Mouse (Mus musculus) embryonic fibroblast, embryonic 13.5 days (primary cell): ENCODE data around the gene Stim1. TPM values are rescaled to one million over a fixed set of nuclear protein-coding genes. Genes with fewer than 3 reads are reported as not detected.
A peak's percentile ranks its signal among the peaks of the same experiment; 100 is the strongest.

Source experiments
- H3K27ac ChIP-seq: 2 replicates; pipeline ENCODE4 v1.5.1; 2012; ENCODE audit warnings: low read length, control low read depth, inconsistent platforms; ENCODE audit not compliant: insufficient read depth
- H3K4me1 ChIP-seq: 2 replicates; pipeline ENCODE4 v1.6.1; 2011; ENCODE audit warnings: low read length; ENCODE audit not compliant: control insufficient read depth, insufficient read depth
- H3K4me3 ChIP-seq: 2 replicates; pipeline ENCODE4 v1.5.1; 2011; ENCODE audit warnings: mild to moderate bottlenecking, control low read depth, low read length; ENCODE audit not compliant: insufficient read depth
- CTCF ChIP-seq: IDR thresholded peaks from 2 replicates; pipeline ENCODE4 v1.5.1; 2011; ENCODE audit warnings: mild to moderate bottlenecking, control low read depth, low read length, moderate library complexity, borderline replicate concordance; ENCODE audit not compliant: insufficient read depth
- POLR2A ChIP-seq: IDR thresholded peaks from 2 replicates; pipeline ENCODE4 v1.6.1; 2011; ENCODE audit warnings: low read depth, mild to moderate bottlenecking, control low read depth, low read length, moderate library complexity
- polyA plus RNA-seq: library from polyadenylated mRNA; stranded (reverse); fragments of >200 nt; gene quantifications from 2 replicates; pipeline ENCODE4 v1.2.4, GENCODE M21; 2011; ENCODE audit warnings: low read depth; ENCODE audit not compliant: missing spikeins, insufficient read length

The Stim1 gene
- polyA plus RNA-seq, 1 experiment: 27.6 TPM

GRCm38 (mm10) chr7:102317583-102318168 lies 50.1 kb downstream of the Stim1 start:
- Histone ChIP-seq H3K27ac (no peak overlapping the region), H3K4me1 (no peaks in the 10 kb centered on the region), H3K4me3 (no peak overlapping the region)
- TF ChIP-seq POLR2A (no peak), CTCF (no peak)

GRCm38 (mm10) chr7:102322137-102322536 lies 54.5 kb downstream of the Stim1 start:
- H3K27ac ChIP-seq: no peak overlapping the region
- no peak for TF ChIP-seq POLR2A
- TF ChIP-seq CTCF: no peak
- no peak overlapping the region for H3K4me3 ChIP-seq
- no peaks in the 10 kb centered on the region for H3K4me1 ChIP-seq

- no peaks in the 10 kb centered on the region for H3K4me1 ChIP-seq
- TF ChIP-seq POLR2A (no peak), CTCF (no peak)
- H3K4me3 ChIP-seq: no peak overlapping the region
- no peak overlapping the region for H3K27ac ChIP-seq
These were observed 58.7 kb downstream of the Stim1 start for GRCm38 (mm10) chr7:102326323-102326722.

- no peaks in the 10 kb centered on the region for H3K4me1 ChIP-seq
- TF ChIP-seq POLR2A (no peak), CTCF (no peak)
- H3K27ac ChIP-seq: no peak overlapping the region
- no peak overlapping the region for H3K4me3 ChIP-seq
These were observed 62.7 kb downstream of the Stim1 start for GRCm38 (mm10) chr7:102330270-102330669.

GRCm38 (mm10) chr7:102331476-102331875 lies 63.9 kb downstream of the Stim1 start:
- no peak overlapping the region for H3K27ac ChIP-seq
- no peak overlapping the region for H3K4me3 ChIP-seq
- no peak for TF ChIP-seq CTCF
- no peak for TF ChIP-seq POLR2A
- no peaks in the 10 kb centered on the region for H3K4me1 ChIP-seq

- Histone ChIP-seq H3K4me3 (no peak overlapping the region), H3K4me1 (no peaks in the 10 kb centered on the region), H3K27ac (no peak overlapping the region)
- no peak for TF ChIP-seq POLR2A
- no peak for TF ChIP-seq CTCF
These were observed 66.1 kb downstream of the Stim1 start for GRCm38 (mm10) chr7:102333741-102334140.

- H3K4me1 ChIP-seq: no peaks in the 10 kb centered on the region
- H3K27ac ChIP-seq: no peak overlapping the region
- H3K4me3 ChIP-seq: no peak overlapping the region
- no peak for TF ChIP-seq POLR2A
- TF ChIP-seq CTCF: no peak
These were observed 69.7 kb downstream of the Stim1 start for GRCm38 (mm10) chr7:102337326-102337725.

GRCm38 (mm10) chr7:102337898-102338297 lies 70.3 kb downstream of the Stim1 start:
- TF ChIP-seq POLR2A (no peak), CTCF (no peak)
- H3K4me3 ChIP-seq: no peak overlapping the region
- H3K27ac ChIP-seq: no peak overlapping the region
- H3K4me1 ChIP-seq: no peaks in the 10 kb centered on the region

- H3K27ac ChIP-seq: no peak overlapping the region
- H3K4me3 ChIP-seq: no peak overlapping the region
- H3K4me1 ChIP-seq: no peaks in the 10 kb centered on the region
- TF ChIP-seq CTCF (no peak), POLR2A (no peak)
These were observed 71.3 kb downstream of the Stim1 start for GRCm38 (mm10) chr7:102338956-102339355.

GRCm38 (mm10) chr7:102345893-102346292 lies 78.3 kb downstream of the Stim1 start:
- no peak for TF ChIP-seq CTCF
- TF ChIP-seq POLR2A: no peak
- Histone ChIP-seq H3K4me3 (no peak overlapping the region), H3K4me1 (peaks cover 3% of the 10 kb centered on the region; the same call in 1 of the 2 replicates), H3K27ac (peak overlapping the region; percentile 95)

GRCm38 (mm10) chr7:102347327-102347726 lies 79.7 kb downstream of the Stim1 start:
- Histone ChIP-seq H3K27ac (no peak overlapping the region), H3K4me1 (peaks cover 3% of the 10 kb centered on the region; the same call in 1 of the 2 replicates), H3K4me3 (no peak overlapping the region)
- no peak for TF ChIP-seq POLR2A
- TF ChIP-seq CTCF: no peak
